Mouse (Mus musculus) mouse embryonic stem cell (cell line): ENCODE data around the gene Gmeb2.

ENCODE experiments used
- in situ Hi-C, 2 experiments: fragments of 300-500 bp; cut with MboI; formaldehyde crosslinking; loops; 1 replicate in 1 of 2; 3 replicates in 1 of 2; pipeline ENCODE4 v1.14.3; 2019 to 2020; ENCODE audit warnings: low sequenced_read_pairs in 2 of 2, low pct_unique_long_range_greater_than_20kb in 1 of 2, mixed read lengths in 1 of 2; ENCODE audit not compliant: unreplicated experiment in 1 of 2

Gene Gmeb2

DNA sequence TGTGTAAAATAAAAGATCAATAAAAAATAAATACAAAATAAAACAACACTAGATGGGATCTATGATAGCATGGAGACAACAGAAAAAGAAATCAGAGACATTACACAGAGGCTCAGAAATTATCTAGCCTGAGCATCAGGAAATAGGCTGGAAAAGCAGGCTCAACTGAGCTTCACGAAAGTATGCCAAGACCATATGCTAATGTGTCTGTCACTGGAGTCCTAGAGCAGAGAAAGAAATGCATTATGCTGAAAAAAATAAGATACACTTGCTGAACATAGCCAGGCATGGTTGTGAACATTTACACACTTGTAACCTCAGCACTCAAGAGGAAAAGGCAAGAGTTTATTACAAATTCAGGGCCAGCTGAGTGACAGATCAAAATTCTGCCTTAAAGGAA lies 7.9 kb downstream of the Gmeb2 start:
- in situ Hi-C loops = no loop called here

DNA sequence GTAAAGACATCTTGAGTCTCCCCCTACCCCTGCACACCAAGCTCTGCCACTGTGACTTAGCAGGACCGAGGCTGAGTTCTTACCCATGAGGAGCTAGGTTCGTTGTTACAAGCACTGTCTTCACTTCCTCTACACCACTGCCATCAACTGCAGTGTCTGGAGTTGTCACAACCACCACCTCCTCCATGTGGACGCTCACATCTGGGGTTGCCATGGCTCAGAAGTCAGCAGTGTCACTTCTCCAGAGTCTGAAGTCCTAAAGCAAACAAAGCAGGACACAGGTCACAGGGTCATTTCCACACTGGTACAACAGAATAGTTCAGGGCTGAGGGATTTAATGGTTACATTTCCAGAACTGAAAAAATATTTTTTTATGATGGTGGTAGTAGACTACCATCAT lies 10.0 kb downstream of the Gmeb2 start:
- in situ Hi-C loops = no loop called here

DNA sequence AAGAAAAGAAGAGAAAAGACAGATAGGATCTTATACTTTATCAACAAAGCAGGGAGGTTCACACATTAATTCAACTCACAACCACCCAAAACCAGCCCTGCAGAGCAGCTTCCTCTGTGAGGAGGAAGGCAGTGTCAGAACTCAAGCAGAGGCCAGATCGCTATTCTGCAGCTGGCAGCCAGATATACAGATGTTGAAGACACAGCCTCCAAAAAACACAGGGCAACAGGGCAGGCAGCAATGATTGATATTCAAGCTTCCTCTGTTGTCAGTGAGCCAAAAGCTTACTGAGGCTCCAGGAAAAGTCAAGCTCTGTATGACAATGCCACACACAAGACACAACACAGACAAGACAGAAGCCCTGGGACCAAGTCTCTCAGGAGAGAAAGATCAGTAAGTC lies 11.1 kb downstream of the Gmeb2 start:
- in situ Hi-C loops = no loop called here

DNA sequence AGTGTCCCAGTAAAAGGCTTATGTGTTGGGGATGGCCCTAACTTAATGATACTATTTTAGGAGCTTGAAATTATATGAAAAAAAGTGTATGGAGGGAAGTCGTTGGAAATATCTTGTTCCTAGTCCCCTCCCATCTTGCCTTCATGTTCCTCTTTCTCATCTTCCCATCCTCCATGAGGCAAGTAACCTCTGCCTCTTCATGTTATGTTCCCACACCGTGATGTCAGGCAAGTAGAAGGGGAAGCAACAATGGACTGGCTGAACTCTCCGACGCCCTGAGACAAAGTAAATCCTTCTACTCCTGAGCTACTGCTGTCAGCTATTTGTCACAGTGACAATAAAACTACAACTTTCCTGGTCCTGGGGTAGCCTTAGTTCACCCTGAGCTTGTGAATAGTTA lies 13.2 kb downstream of the Gmeb2 start:
- in situ Hi-C loops = no loop called here

DNA sequence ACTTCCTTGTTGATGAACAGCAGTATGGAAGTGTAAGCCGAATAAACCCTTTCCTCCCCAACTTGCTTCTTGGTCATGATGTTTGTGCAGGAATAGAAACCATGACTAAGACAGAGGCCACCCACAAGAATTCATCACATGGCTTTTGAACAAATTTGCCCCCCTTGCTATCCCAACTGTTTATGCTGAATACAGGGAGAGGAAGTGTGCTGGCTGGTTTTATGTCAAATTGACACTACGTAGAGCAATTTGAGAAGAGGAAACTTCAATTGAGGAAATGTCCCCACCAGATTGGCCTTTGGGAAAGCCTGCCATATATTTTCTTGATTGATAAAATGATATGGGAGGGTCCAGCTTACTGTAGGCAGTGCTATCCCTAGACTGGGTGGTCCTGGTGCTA lies 14.0 kb downstream of the Gmeb2 start:
- in situ Hi-C loops = no loop called here

DNA sequence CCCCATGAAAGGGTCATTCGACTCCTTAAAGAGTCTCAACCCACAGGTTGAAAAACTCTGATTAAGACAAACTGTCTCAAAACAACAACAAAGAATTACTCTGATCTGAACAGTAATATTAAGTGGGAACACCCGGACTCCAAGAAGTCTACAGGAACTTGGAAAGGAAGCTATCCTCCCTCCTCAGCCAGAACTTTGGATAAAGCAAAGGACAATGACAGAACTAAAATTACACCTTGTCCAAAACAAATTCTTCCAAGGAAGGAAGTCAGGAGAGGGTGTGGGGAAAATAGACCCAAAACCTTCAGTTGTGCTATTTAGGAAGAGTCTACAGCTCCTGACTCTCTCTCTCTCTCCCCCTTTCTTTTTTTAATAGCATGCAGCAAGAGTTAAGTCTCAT lies 15.7 kb downstream of the Gmeb2 start:
- in situ Hi-C loops = no loop called here

DNA sequence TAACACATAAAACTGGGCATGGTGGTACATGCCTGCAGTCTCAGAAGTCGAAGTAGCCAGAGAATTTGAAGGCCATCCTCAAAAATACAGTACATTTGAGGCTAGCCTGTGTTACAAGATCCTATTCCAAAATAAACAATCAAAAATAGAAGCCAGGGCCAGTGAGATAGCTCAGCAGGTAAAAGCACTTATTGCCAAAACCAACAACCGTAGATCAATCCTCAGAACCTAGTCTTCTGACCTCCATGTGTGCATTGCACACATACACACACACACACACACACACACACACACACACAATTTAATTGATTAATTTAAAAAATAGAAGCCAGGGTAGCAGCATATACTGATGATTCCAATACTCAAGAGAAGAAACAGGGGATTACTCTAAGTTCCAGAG lies 21.0 kb downstream of the Gmeb2 start:
- in situ Hi-C loops = no loop called here

DNA sequence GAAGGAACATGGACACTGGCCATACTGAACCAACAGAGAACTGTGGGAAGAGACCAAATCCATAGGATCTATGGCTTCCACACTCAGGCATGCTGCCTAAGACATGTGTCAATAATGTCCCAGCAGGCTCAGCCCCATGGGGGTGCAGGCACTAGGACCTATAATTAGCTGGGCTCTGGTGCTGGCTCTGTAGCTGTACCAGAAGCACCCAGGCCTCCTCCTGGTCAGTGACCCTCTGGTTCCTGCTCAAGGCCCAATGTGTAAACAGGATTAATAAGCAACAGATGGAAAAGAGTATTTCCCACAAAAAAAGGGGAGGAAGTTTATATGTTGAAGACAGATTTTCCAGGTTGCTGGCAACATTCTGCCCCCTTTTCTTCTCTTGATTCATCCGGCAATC lies 34.6 kb downstream of the Gmeb2 start:
- in situ Hi-C loops = no loop called here

DNA sequence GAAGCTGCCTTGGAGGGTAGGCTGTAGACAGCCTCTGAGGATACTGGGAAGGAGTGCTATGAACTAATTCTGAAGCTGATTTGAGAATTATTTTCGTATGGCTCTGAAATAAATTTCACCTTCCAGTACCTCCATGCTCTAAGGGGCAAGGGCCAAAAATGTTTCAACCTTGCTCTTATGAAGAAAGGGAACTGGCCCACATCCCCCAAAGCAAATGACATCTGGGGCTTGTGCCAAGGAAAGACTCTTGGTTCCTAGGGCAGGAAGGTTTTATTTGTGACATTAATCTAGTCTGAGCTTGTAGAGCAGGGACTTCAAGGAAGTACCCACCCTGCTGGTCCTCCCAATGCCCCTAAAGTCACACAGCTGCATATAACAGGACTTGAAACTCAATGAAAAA lies 36.0 kb downstream of the Gmeb2 start:
- in situ Hi-C loops = no loop called here

DNA sequence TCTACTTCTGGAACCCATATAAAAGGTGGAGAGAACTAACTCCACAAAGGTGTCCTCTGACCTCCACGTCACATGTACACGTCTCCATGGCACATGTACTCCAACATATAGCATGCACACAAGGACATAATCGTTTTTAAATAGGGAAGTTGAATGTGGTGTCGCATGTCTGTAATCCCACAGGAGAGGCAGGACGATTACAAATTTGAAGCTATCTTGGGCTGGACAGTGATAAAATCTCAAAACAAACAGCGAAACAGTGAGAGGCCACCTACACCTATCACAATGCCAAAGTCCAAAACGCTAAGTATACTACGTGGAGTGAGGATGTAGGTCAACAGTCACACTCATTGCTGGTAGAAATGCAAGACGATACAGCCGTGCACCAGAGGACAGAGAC lies 38.6 kb downstream of the Gmeb2 start:
- in situ Hi-C loops = no loop called here

DNA sequence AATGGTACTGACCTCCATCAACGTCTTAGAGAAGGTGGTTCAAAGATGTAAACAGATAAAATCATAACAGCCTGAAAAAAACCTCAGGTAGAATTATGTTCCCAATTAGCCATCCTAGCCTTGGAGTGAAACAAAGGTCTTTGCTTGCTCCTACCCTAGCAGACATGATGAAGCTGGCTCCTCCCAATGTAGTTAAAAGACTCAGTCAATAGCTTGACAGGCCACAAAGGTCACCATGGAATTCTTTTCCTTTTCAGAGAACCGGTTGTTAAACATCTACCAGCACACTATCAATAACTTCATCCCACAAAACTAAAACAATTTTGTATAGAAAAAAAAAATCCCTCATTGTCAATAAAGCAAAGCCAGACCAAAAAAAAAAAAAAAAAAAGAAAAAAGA lies 42.8 kb downstream of the Gmeb2 start:
- in situ Hi-C loops = no loop called here

DNA sequence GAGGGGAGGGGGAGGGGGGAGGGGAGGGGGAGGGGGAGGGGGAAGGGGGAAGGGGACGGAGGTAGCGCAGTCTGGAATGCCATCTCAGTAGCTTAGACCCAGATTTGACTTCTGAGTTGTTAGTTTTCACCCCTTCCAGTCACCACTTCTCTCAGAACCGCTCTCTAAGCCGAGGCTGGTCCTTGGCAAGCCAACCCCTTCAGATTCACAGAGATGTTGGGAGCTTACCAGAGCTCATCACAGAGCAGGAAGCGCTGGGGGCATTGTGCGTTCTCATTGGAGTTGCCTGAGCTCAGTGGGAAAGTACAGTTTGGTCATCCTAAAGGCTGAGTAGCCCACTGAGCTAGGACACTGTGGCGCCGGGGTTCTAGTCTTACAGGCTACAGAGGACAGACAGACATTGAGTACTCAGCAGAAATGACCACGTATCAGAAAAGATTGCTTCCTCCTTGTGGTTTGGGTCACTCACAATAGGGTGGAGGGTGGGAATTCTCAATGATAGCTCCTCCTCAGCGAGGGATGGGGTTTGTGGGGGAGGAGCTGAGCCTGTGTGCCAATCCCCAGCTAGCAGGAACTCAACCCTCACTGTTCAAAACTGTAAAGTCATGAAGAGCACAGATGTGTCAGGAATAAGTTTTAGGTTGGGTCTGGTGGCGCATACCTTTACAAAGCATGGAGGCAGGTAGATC lies 44.0 kb downstream of the Gmeb2 start:
- in situ Hi-C loops = no loop called here

DNA sequence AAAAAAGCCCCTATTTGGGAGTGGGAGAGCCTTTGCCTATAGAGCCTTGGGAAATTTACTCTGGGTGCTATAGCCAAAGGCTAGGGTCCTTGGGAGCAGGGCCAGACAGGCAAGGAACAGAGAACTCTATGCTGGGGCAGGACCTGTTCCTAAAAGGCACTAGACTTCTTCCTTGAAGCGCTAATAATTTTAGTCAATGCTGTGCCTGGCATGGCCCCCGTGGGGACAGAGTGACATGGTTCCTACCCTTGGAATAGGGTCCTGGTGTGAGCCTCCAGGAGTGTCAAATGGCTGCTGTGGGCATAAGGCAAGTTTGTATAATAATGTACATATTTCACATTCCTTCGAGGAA lies 45.5 kb downstream of the Gmeb2 start:
- in situ Hi-C loops = no loop called here

DNA sequence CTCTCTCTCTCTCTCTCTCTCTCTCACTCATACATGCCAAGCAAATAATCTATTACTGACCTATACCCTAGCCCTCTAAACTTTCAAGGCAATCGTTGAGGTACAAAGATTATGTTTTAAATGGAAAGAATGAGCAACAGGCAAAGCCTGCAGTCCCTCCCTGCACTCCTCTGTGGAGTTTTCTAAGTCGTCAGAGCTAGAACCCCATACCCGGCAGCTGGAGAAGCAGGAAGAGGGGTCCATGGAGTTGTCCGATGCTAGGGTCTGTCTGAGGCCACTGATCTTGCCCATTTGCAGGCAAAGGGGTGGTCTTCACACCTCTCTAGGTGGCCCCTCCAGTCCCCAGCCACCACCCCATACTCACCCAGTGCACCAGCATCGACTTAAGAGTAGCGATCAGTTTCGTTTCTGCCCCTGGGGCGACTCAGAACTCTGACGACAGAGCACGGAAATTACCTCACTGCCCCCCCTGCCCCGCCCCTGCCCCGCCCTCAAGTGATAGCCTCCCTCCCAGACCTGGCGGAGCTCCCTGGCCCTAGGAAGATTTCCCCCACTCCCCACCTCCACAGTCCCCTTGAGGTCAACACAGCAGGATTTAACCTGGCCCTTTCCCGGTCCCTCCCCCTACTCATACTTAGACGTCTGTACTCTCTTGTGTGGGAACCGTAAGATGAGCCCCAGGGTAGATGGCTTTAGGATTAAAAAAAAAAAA lies 46.1 kb downstream of the Gmeb2 start, which contains the start of gene Helz2:
TSS of gene Helz2 (minus strand) at position 426 of the 712 bp plus-strand sequence.
- in situ Hi-C loops = no loop called here

DNA sequence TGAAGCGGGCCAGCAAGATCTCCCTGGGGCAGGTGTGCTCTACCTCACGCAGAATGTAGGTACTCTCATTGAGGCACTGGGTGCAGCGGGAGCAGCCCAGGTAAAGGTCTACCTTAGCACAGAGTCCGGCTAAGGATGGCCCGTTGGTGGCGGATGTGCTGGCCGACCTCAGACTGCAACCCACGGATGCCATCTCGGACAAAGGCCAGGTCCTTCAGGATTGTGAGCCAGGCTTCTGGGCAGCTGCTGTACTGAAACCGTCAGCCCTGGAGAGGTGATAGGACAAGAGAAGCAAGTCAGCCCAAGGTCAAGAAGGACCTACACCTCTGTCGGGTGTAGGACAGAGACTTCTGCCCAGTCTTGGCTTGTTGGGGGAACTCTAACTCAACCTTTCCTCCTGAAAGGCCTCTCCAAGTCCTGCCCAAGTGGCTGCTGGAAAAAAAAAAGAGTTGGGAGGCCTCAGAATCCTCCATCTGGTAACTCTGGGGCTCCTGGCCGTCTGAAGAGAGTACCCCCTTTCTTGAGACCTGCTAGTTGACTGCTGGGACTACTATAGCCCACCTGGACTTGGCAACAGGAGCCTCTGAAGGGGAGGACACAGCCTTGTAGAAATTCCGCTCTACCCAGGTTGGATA lies 46.9 kb downstream of the Gmeb2 start:
- in situ Hi-C loops = no loop called here

DNA sequence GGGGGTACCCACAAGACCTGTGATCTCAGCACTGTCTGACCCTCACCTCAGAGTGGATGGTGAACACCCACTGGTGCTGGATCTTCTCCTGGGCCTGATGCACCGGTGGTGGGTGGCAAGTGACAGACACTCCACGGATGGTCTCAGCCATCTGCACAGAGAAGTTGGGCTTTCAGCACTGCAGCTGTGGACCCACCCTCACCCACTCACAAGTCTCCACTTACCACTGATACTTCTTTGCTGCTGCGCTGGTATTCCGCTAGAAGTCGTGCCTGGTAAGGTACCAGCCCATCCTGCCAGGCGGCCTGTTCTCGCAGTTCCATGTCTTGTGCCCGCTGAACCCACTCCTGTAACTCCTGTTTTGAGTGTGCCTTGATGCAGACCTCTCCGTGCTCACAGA lies 48.6 kb downstream of the Gmeb2 start:
- in situ Hi-C loops = no loop called here

DNA sequence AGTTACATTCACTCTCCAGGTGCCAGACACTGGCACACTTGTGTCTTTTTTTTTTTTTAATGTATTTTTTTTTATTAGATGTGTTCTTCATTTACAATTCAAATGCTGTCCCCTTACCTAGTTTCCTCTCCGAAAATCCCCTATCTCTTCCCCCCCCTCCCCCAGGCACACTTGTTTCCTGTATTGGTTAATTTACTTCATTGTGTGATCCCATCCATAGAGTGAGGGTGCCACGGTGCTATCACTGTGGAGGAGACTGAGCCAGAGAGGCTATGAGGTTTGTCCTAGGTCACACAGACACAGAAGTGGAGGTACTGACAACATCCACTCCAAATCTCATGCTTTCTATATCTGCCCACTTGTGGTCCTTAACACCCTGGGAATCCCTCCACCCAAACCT lies 49.0 kb downstream of the Gmeb2 start:
- in situ Hi-C loops = no loop called here

DNA sequence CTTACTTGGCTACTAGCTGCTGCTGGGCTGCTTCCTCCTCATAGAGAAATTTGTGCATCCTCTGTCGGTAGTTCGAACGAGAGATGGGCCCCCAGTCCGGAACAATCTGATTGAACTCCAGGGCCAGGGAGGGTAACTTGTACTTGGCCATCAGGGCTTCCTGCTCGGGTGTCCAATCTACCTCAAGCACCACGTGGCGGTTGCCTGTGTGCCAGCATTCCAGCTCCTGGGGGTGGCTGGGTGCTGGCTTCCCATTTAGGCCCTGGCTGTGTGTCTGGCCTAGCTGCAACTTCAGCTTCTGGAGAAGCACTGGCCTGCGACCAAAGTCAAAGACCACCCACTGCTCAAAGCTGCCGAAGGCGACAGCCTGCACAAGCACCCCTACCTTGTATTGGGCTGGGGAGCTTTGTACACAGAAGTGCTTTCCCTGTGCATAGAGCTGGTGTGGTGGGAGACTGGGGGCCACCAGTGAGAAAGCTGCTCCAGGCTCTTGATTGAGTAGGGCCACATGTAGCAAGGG lies 49.7 kb downstream of the Gmeb2 start:
- in situ Hi-C loops = no loop called here

DNA sequence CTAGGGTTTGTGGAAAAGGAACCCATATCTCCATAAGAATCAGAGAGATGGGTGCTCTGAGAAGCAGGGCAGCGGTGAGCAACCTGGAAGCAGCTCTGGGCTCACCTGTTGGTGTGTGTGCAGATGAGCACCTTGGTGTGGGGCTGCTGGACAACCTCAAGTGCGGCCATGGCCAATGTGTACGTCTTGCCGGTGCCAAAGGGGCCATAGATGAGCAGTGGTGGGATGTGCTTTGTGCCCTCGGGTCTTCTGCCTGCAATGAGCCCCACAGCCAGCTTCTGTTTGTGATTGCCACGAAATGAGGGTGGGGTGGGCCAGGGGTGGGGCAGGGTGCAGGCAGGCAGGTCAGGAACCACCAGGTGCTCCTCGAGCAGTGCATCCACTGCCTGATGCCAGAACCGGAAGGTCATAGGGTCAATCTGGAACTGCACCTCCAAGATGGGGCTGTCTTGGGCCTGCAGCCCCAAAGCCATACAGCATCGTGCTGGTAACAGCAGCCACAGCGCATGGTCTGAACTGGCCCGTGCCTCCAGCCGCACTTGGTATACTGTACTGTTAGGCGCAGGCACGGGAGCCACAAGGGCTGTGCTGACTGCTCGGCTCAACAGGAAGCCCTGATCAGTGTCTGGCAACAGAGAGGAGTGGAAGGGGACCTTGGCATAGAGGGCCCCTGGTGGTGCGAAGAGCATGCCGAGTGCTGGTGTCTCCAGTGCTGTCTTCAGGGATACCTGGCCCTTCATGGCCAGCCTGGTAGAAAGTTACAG lies 50.4 kb downstream of the Gmeb2 start:
- in situ Hi-C loops = no loop called here
